Mouse (Mus musculus) intestine, embryonic 14.5 days (tissue): ENCODE results near the gene Cadm1. TPM values are rescaled to one million over a fixed set of nuclear protein-coding genes. Genes with fewer than 3 reads are reported as not detected.
A peak's percentile ranks its signal among the peaks of the same experiment; 100 is the strongest.

Experiments used
- ATAC-seq: fragments of 200-750 bp; cut with Nextera tagmentation; replicated peaks from 2 replicates; pipeline ENCODE4 v1.8.0; 2017; ENCODE audit warnings: low read depth, moderate number of reproducible peaks, moderate TSS enrichment, moderate library complexity; ENCODE audit not compliant: low FRiP score, low TSS enrichment
- DNase-seq: peaks from one replicate; pipeline ENCODE4 v3.0.0-alpha.2; 2018; ENCODE audit warnings: low spot score
- H3K27ac ChIP-seq: fragments of 300-500 bp; sonication (generic); 2 replicates; pipeline ENCODE4 v1.5.1; 2014; ENCODE audit warnings: low read depth, mild to moderate bottlenecking, control low read depth
- H3K27me3 ChIP-seq: fragments of 300-500 bp; sonication (generic); replicated peaks from 2 replicates; pipeline ENCODE4 v1.6.1; 2014; ENCODE audit warnings: low read length, control low read depth; ENCODE audit not compliant: control insufficient read depth, insufficient read depth
- H3K36me3 ChIP-seq: fragments of 300-500 bp; sonication (generic); 2 replicates; pipeline ENCODE4 v1.6.1; 2014; ENCODE audit warnings: low read length, control low read depth; ENCODE audit not compliant: control insufficient read depth, insufficient read depth
- H3K4me1 ChIP-seq: fragments of 300-500 bp; sonication (generic); replicated peaks from 2 replicates; pipeline ENCODE4 v1.6.1; 2014; ENCODE audit warnings: low read length, control low read depth, mixed read lengths; ENCODE audit not compliant: control insufficient read depth, insufficient read depth
- H3K4me2 ChIP-seq: fragments of 300-500 bp; sonication (generic); 2 replicates; pipeline ENCODE4 v1.6.1; 2014; ENCODE audit warnings: low read length
- H3K4me3 ChIP-seq: fragments of 300-500 bp; sonication (generic); 2 replicates; pipeline ENCODE4 v1.5.1; 2014; ENCODE audit warnings: low read depth, low read length, control low read depth, mixed read lengths
- H3K9ac ChIP-seq: fragments of 300-500 bp; sonication (generic); 2 replicates; pipeline ENCODE4 v1.6.1; 2014; ENCODE audit warnings: mild to moderate bottlenecking, low read length
- H3K9me3 ChIP-seq: fragments of 300-500 bp; sonication (generic); 2 replicates; pipeline ENCODE4 v1.6.1; 2016; ENCODE audit warnings: low read length, control low read depth; ENCODE audit not compliant: control insufficient read depth
- WGBS: fragments of 180-500 bp; shearing (Covaris S2); extraction: QIAGEN DNeasy Blood & Tissue Kit; methylation state at CpG from one replicate; pipeline ENCODE4 v1.1.7; 2014; 5-methylcytosine and 5-hydroxymethylcytosine counted together
- polyA plus RNA-seq: library from polyadenylated mRNA; unstranded; fragments of >200 nt; fragmentation: Nextera tagmentation; extraction: Ambion mirVana; gene quantifications from 2 replicates; pipeline ENCODE4 v1.2.1, GENCODE M21; 2014

The Cadm1 gene
- polyA plus RNA-seq, 1 experiment from 2014 or later: 74.7 TPM

- 69% methylated on average over 8 of the region's 8 CpGs for WGBS
- no peaks in the 10 kb centered on the region for H3K36me3 ChIP-seq
- peaks cover 10% of the 10 kb centered on the region; the same call in 1 of the 2 replicates for H3K4me1 ChIP-seq
- DNase-seq: peak; percentile 59
- no peaks in the 10 kb centered on the region for H3K27me3 ChIP-seq
- ATAC-seq: no peak
- no peaks in the 10 kb centered on the region for H3K9me3 ChIP-seq
- H3K9ac ChIP-seq: no peak overlapping the region
- H3K4me2 ChIP-seq: no peak overlapping the region
- no peak overlapping the region for H3K27ac ChIP-seq
- H3K4me3 ChIP-seq: no peak overlapping the region
These were observed 326.3 kb downstream of the Cadm1 start for GRCm38 (mm10) chr9:47856311-47856710.

- H3K36me3 ChIP-seq: no peaks in the 10 kb centered on the region
- no peak overlapping the region; the same call in 1 of the 2 replicates for H3K27ac ChIP-seq
- H3K27me3 ChIP-seq: no peaks in the 10 kb centered on the region
- no peak overlapping the region for H3K4me3 ChIP-seq
- 34% methylated on average over 7 of the region's 7 CpGs for WGBS
- no peak for DNase-seq
- no peak for ATAC-seq
- peaks cover 10% of the 10 kb centered on the region; the same call in 1 of the 2 replicates for H3K4me1 ChIP-seq
- H3K9me3 ChIP-seq: no peaks in the 10 kb centered on the region
- H3K9ac ChIP-seq: no peak overlapping the region
- H3K4me2 ChIP-seq: no peak overlapping the region
These were observed 327.3 kb downstream of the Cadm1 start for GRCm38 (mm10) chr9:47857235-47857634.

GRCm38 (mm10) chr9:47858134-47858533, 328.2 kb downstream of the Cadm1 start:
- H3K4me3 ChIP-seq: no peak overlapping the region
- peaks cover 10% of the 10 kb centered on the region; the same call in 1 of the 2 replicates for H3K4me1 ChIP-seq
- no peak overlapping the region for H3K4me2 ChIP-seq
- DNase-seq (no peak), ATAC-seq (no peak)
- no peaks in the 10 kb centered on the region for H3K9me3 ChIP-seq
- no peak overlapping the region for H3K9ac ChIP-seq
- H3K36me3 ChIP-seq: no peaks in the 10 kb centered on the region
- 61% methylated on average over 5 of the region's 5 CpGs for whole genome bisulfite sequencing
- no peak overlapping the region for H3K27ac ChIP-seq
- no peaks in the 10 kb centered on the region for H3K27me3 ChIP-seq

- H3K4me3 ChIP-seq: no peak overlapping the region
- ATAC-seq: no peak
- peaks cover 10% of the 10 kb centered on the region; the same call in 1 of the 2 replicates for H3K4me1 ChIP-seq
- H3K9me3 ChIP-seq: no peaks in the 10 kb centered on the region
- H3K27me3 ChIP-seq: no peaks in the 10 kb centered on the region
- no peaks in the 10 kb centered on the region for H3K36me3 ChIP-seq
- WGBS: 74% methylated on average over 10 of the region's 10 CpGs
- H3K4me2 ChIP-seq: no peak overlapping the region
- no peak overlapping the region for H3K9ac ChIP-seq
- H3K27ac ChIP-seq: no peak overlapping the region
- DNase-seq: no peak
These were observed 328.9 kb downstream of the Cadm1 start for GRCm38 (mm10) chr9:47858778-47859395.

- no peaks in the 10 kb centered on the region for H3K27me3 ChIP-seq
- H3K9ac ChIP-seq: no peak overlapping the region
- peaks cover 10% of the 10 kb centered on the region; the same call in 1 of the 2 replicates for H3K4me1 ChIP-seq
- ATAC-seq (no peak), DNase-seq (no peak)
- 84% methylated on average over 3 of the region's 3 CpGs for WGBS
- H3K4me2 ChIP-seq: no peak overlapping the region
- H3K9me3 ChIP-seq: no peaks in the 10 kb centered on the region
- no peak overlapping the region for H3K27ac ChIP-seq
- no peaks in the 10 kb centered on the region for H3K36me3 ChIP-seq
- H3K4me3 ChIP-seq: no peak overlapping the region
These were observed 331.0 kb downstream of the Cadm1 start for GRCm38 (mm10) chr9:47860994-47861393.

GRCm38 (mm10) chr9:47861783-47862182, 331.8 kb downstream of the Cadm1 start:
- no peaks in the 10 kb centered on the region for H3K27me3 ChIP-seq
- WGBS: 74% methylated on average over 2 of the region's 2 CpGs
- peaks cover 10% of the 10 kb centered on the region; the same call in 1 of the 2 replicates for H3K4me1 ChIP-seq
- ATAC-seq: no peak
- DNase-seq: no peak
- H3K27ac ChIP-seq: no peak overlapping the region
- no peak overlapping the region for H3K9ac ChIP-seq
- H3K4me3 ChIP-seq: no peak overlapping the region
- H3K9me3 ChIP-seq: no peaks in the 10 kb centered on the region
- H3K36me3 ChIP-seq: no peaks in the 10 kb centered on the region
- no peak overlapping the region for H3K4me2 ChIP-seq

GRCm38 (mm10) chr9:47866001-47866400, 336.0 kb downstream of the Cadm1 start:
- H3K4me3 ChIP-seq: no peak overlapping the region
- no peaks in the 10 kb centered on the region for H3K36me3 ChIP-seq
- ATAC-seq: no peak
- 24% methylated on average over 1 of the region's 1 CpGs for WGBS
- no peak overlapping the region for H3K27ac ChIP-seq
- no peaks in the 10 kb centered on the region for H3K9me3 ChIP-seq
- H3K4me1 ChIP-seq: no peaks in the 10 kb centered on the region
- no peaks in the 10 kb centered on the region for H3K27me3 ChIP-seq
- H3K4me2 ChIP-seq: no peak overlapping the region
- DNase-seq: no peak
- no peak overlapping the region for H3K9ac ChIP-seq

- Histone ChIP-seq H3K27ac (no peak overlapping the region), H3K4me3 (no peak overlapping the region), H3K9me3 (no peaks in the 10 kb centered on the region), H3K9ac (no peak overlapping the region), H3K36me3 (no peaks in the 10 kb centered on the region), H3K4me1 (no peaks in the 10 kb centered on the region), H3K27me3 (no peaks in the 10 kb centered on the region), H3K4me2 (no peak overlapping the region)
- DNase-seq (no peak), ATAC-seq (no peak)
- WGBS: 90% methylated on average over 7 of the region's 7 CpGs
These were observed 337.5 kb downstream of the Cadm1 start for GRCm38 (mm10) chr9:47867474-47867873.

GRCm38 (mm10) chr9:47869661-47870060, 339.7 kb downstream of the Cadm1 start:
- 82% methylated on average over 5 of the region's 5 CpGs for WGBS
- Histone ChIP-seq H3K27me3 (no peaks in the 10 kb centered on the region), H3K27ac (no peak overlapping the region), H3K9me3 (no peaks in the 10 kb centered on the region), H3K36me3 (no peaks in the 10 kb centered on the region), H3K4me1 (no peaks in the 10 kb centered on the region), H3K4me3 (no peak overlapping the region), H3K4me2 (no peak overlapping the region), H3K9ac (no peak overlapping the region)
- no peak for ATAC-seq
- no peak for DNase-seq
